Mouse (Mus musculus): ENCODE measurements around the gene Wdr24. TPM values are rescaled to one million over a fixed set of nuclear protein-coding genes. Genes with fewer than 3 reads are reported as not detected.

The Wdr24 gene
- polyA plus RNA-seq, 1 experiment from 2014 or later, result 17.0 TPM

DNA sequence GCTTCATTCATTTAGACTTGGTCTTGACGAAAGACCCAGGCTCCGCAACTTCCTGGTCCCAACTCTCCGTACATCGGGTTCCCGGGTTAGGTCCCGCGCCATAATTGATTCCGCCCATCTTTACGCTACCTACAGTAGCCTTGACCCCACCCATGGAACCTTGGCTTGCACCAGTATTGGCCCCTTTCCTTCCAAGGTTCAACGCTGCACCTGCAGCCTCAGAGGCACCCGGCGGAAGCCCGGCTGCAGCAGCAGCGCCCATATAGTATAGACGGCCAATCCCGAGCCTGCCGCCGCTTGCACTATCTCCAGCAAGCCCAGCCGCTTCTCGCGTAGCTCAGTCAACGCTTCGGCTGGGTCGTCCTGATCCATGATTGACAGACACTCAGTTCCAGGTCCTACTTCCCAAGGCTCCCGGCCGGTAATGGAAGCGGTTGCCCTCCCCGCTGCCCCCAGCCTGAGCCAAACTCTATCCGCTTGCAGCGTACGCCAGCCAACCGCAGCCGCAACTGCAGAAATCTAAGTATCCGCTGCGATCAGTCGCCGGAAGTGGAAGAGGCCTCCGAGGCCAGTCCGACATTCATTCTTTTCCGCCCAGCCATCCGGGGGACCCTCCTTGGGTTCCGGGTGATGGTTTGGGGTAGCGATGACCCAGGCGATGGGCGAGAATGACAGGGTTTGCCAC lies 31.4 kb upstream of the Wdr24 start:
- peak overlapping the region; percentile 93 for H3K4me2 ChIP-seq
- no peaks in the 10 kb centered on the region for H3K27me3 ChIP-seq (replicated peaks)
- WGBS, result under 1% methylated on average over 45 of the region's 45 CpGs
- H3K9me3 ChIP-seq (replicated peaks), result no peaks in the 10 kb centered on the region
- peak; percentile 65 for ATAC-seq (ENCODE audit: insufficient number of reproducible peaks, low FRiP score)
- peak overlapping the region; percentile 82 for H3K9ac ChIP-seq
- peaks cover 27% of the 10 kb centered on the region for H3K36me3 ChIP-seq
- H3K4me1 ChIP-seq (replicated peaks), result peaks cover 49% of the 10 kb centered on the region
- peak overlapping the region; percentile 77 for H3K4me3 ChIP-seq
- peak overlapping the region; percentile 85 for H3K27ac ChIP-seq (ENCODE audit: poor library complexity, severe bottlenecking)

DNA sequence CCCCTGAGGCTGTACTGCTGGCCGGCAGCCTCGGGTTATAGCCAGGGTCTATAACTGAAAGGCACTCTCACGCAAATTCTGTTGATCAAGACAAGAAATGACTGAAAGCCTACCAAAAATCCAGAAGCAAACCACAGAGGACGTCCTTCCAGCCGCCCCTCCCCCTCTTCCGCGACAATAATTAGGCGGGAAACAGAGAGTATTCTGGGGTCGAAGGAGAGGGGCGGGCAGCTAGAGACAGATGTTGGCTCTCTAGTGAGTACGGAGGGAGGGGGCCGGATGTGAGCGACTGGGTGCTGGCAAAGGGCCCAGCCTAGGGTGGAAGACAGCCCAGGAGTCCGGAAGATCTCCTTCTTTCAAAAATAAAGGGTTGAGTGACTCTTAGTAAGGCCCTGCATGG lies 30.8 kb upstream of the Wdr24 start, which contains the start of gene Fam173a:
Gene Fam173a (minus strand): TSS at position 287 of the 400 bp plus-strand sequence.
- WGBS, result 1% methylated on average over 14 of the region's 14 CpGs

GRCm38 (mm10) chr17:25794197-25794596 lies 29.2 kb upstream of the Wdr24 start:
- whole genome bisulfite sequencing, result 83% methylated on average over 13 of the region's 13 CpGs
- Histone ChIP-seq H3K4me3 (no peak overlapping the region), H3K36me3 (peaks cover 13% of the 10 kb centered on the region), H3K27ac (ENCODE audit: poor library complexity, severe bottlenecking) (no peak overlapping the region), H3K4me1 (replicated peaks) (peaks cover 53% of the 10 kb centered on the region), H3K4me2 (no peak overlapping the region), H3K27me3 (replicated peaks) (no peaks in the 10 kb centered on the region), H3K9me3 (replicated peaks) (no peaks in the 10 kb centered on the region), H3K9ac (no peak overlapping the region)
- ATAC-seq (ENCODE audit: insufficient number of reproducible peaks, low FRiP score), result no peak

More for the DNA sequence above, 30.8 kb upstream of the Wdr24 start, which contains the start of gene Fam173a:
- no peaks in the 10 kb centered on the region for H3K27me3 ChIP-seq (replicated peaks)
- peaks cover 53% of the 10 kb centered on the region for H3K4me1 ChIP-seq (replicated peaks)
- peak within 1 kb of the TSS; percentile 77 for H3K4me3 ChIP-seq
- ATAC-seq (ENCODE audit: insufficient number of reproducible peaks, low FRiP score), result peak; percentile 58
- peak within 1 kb of the TSS; percentile 93 for H3K4me2 ChIP-seq
- H3K27ac ChIP-seq (ENCODE audit: poor library complexity, severe bottlenecking), result peak within 1 kb of the TSS; percentile 85
- H3K9me3 ChIP-seq (replicated peaks), result no peaks in the 10 kb centered on the region
- peaks cover 24% of the 10 kb centered on the region for H3K36me3 ChIP-seq
- H3K9ac ChIP-seq, result peak within 1 kb of the TSS; percentile 82

DNA sequence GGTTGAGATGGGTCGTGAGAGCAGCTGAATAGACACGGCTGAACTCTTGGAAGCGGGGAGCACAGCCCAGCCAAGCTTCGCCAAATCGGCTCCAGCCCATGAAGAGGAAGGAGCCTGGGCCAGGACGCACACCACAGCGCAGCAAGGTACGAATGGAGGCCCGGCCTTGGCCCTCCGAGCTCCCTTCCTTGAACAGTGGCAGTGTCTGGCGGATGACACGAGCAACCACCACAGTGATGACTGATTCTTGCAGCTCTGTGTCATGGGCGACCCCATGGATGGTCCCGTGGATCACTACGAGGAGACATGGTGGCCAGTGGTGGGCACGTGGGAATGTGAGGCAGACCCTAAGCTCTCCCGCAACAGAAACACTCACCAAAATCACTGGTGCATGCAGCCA lies 28.4 kb upstream of the Wdr24 start:
- H3K36me3 ChIP-seq, result 0 out of 2 replicates have a peak, but pooled peaks cover 5% of the 10 kb centered on the region
- ATAC-seq (ENCODE audit: insufficient number of reproducible peaks, low FRiP score), result no peak
- H3K9ac ChIP-seq, result 0 out of 2 replicates have a peak overlapping the region, but pooled peaks have one; percentile 78
- H3K4me2 ChIP-seq, result peak overlapping the region; percentile 98
- no peaks in the 10 kb centered on the region for H3K9me3 ChIP-seq (replicated peaks)
- H3K27me3 ChIP-seq (replicated peaks), result no peaks in the 10 kb centered on the region
- peaks cover 53% of the 10 kb centered on the region for H3K4me1 ChIP-seq (replicated peaks)
- H3K27ac ChIP-seq (ENCODE audit: poor library complexity, severe bottlenecking), result no peak overlapping the region
- no peak overlapping the region for H3K4me3 ChIP-seq
- WGBS, result 83% methylated on average over 17 of the region's 17 CpGs

DNA sequence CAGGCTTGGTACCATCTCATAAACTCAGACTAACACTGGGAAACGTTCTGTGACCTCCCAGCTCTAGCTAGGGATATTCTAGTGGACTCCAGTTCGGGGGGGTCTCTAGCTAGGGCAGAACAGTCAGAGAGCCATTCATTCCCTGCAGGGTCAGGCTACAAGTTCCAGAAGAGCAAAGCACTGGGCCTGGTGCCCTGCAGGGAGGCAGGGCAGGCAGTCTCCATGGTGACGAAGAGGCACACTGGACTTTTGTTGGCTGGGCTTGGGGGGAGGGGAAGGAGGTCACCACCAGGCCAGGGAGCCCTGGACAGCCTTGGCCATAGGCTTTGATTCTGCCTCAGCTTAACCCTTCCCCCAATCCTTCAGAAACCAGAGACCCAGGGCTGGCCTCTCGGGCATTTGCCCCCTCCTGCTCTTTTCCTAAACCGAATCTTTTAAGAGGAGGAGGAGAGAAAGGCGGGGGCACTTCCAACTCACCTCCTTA lies 27.8 kb upstream of the Wdr24 start, which contains the start of gene AC134908.4:
Gene AC134908.4 (minus strand): TSS at position 51 of the 484 bp plus-strand sequence.
- WGBS, result 18% methylated on average over 6 of the region's 6 CpGs
- no peak for ATAC-seq (ENCODE audit: insufficient number of reproducible peaks, low FRiP score)
- H3K9ac ChIP-seq, result peak within 1 kb of the TSS; percentile 78
- peak within 1 kb of the TSS; percentile 79 for H3K4me3 ChIP-seq
- H3K36me3 ChIP-seq, result 0 out of 2 replicates have a peak, but pooled peaks cover under 1% of the 10 kb centered on the region
- H3K27ac ChIP-seq (ENCODE audit: poor library complexity, severe bottlenecking), result no peak within 1 kb of the TSS
- peak within 1 kb of the TSS; percentile 98 for H3K4me2 ChIP-seq
- no peaks in the 10 kb centered on the region for H3K9me3 ChIP-seq (replicated peaks)
- H3K27me3 ChIP-seq (replicated peaks), result no peaks in the 10 kb centered on the region
- H3K4me1 ChIP-seq (replicated peaks), result peaks cover 51% of the 10 kb centered on the region

DNA sequence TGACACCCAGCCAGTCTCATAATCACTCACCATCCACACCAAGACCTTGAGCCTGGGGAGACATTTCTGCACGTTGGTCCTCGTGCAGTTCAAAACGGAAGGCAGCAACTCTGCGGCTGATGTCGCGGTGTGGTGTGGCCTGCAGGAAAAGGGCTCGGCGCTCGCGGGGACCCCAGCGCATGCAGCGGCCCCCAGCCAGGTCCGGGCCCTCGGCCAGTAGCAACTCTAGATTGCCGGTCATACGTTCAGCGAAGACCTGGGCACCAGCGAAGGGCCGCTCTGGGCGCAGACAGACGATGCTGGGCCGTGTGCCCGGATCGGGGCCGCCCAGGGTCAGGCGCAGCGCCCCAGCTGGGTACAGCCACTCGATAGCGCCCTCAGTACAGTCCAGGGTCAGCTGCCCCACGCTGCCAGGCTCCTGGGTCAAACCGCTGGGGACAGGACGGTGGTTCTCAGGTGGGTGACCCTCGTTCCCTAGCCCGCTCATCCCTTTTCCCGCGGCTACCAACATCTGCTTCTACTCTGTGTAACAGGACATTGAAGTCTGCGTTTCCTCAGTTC lies 27.1 kb upstream of the Wdr24 start:
- peak overlapping the region; percentile 78 for H3K9ac ChIP-seq
- H3K4me2 ChIP-seq, result peak overlapping the region; percentile 98
- H3K27ac ChIP-seq (ENCODE audit: poor library complexity, severe bottlenecking), result no peak overlapping the region
- ATAC-seq (ENCODE audit: insufficient number of reproducible peaks, low FRiP score), result peak; percentile 7; the same call in 1 of the 2 replicates
- no peaks in the 10 kb centered on the region for H3K9me3 ChIP-seq (replicated peaks)
- H3K4me1 ChIP-seq (replicated peaks), result peaks cover 45% of the 10 kb centered on the region
- no peaks in the 10 kb centered on the region for H3K36me3 ChIP-seq
- peak overlapping the region; percentile 79 for H3K4me3 ChIP-seq
- H3K27me3 ChIP-seq (replicated peaks), result 0 out of 2 replicates have a peak, but pooled peaks cover under 1% of the 10 kb centered on the region
- WGBS, result 2% methylated on average over 37 of the region's 37 CpGs

GRCm38 (mm10) chr17:25796951-25797369 lies 26.5 kb upstream of the Wdr24 start, which contains the start of gene Metrn:
Gene Metrn, minus strand, starts transcription at chr17:25797136.
- H3K4me3 ChIP-seq, result peak within 1 kb of the TSS; percentile 79
- H3K9me3 ChIP-seq (replicated peaks), result no peaks in the 10 kb centered on the region
- H3K27ac ChIP-seq (ENCODE audit: poor library complexity, severe bottlenecking), result no peak within 1 kb of the TSS
- WGBS, result under 1% methylated on average over 35 of the region's 35 CpGs
- H3K9ac ChIP-seq, result peak within 1 kb of the TSS; percentile 78
- peak; percentile 82 for ATAC-seq (ENCODE audit: insufficient number of reproducible peaks, low FRiP score)
- no peaks in the 10 kb centered on the region for H3K36me3 ChIP-seq
- peaks cover 41% of the 10 kb centered on the region for H3K4me1 ChIP-seq (replicated peaks)
- H3K4me2 ChIP-seq, result peak within 1 kb of the TSS; percentile 98
- peaks cover 4% of the 10 kb centered on the region; the same call in 1 of the 2 replicates for H3K27me3 ChIP-seq (replicated peaks)

GRCm38 (mm10) chr17:25801029-25801428 lies 22.4 kb upstream of the Wdr24 start:
- WGBS, result 9% methylated on average over 6 of the region's 6 CpGs
- Histone ChIP-seq H3K27me3 (replicated peaks) (peaks cover 14% of the 10 kb centered on the region), H3K9me3 (replicated peaks) (no peaks in the 10 kb centered on the region), H3K27ac (ENCODE audit: poor library complexity, severe bottlenecking) (no peak overlapping the region), H3K4me2 (no peak overlapping the region), H3K9ac (no peak overlapping the region), H3K4me1 (replicated peaks) (peaks cover 24% of the 10 kb centered on the region), H3K36me3 (no peaks in the 10 kb centered on the region), H3K4me3 (no peak overlapping the region)
- no peak for ATAC-seq (ENCODE audit: insufficient number of reproducible peaks, low FRiP score)

DNA sequence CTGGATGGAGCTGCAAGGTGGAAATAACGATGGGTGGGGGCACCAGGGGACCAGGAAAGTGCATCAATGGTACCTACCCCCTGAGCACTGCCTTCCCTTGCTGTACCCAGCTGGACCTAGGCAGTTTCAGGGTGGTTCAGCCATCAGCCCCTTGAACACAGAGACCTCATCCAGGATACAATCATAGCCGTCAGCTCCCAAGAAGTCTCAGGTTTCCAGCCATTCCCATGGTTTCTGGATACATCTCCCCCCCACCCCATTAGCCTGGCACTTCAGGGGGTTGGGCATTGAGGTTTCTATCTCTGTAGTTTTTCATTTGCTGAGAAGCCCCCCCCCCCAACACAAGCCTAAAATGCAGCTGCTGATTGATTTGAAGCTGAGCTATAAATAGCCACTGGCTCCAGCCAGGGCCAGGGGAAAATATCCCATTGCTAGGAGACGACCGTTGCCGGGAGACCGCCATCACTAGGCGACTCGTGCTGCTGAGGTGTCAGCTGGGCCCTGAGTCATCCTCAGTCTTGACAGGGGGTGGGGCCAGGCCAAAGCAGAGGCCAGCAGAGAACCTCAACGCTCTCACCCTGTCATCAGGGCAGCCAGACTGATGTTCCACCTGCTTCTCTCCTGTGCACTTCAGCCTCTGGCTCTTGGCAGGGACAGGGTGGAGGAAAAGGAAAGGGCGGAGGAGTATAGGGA lies 20.5 kb upstream of the Wdr24 start:
- Histone ChIP-seq H3K36me3 (no peaks in the 10 kb centered on the region), H3K27ac (ENCODE audit: poor library complexity, severe bottlenecking) (0 out of 2 replicates have a peak overlapping the region, but pooled peaks have one; percentile 20), H3K4me3 (no peak overlapping the region), H3K4me2 (peak overlapping the region; percentile 48), H3K4me1 (replicated peaks) (peaks cover 15% of the 10 kb centered on the region), H3K9me3 (replicated peaks) (no peaks in the 10 kb centered on the region), H3K9ac (0 out of 2 replicates have a peak overlapping the region, but pooled peaks have one; percentile 43), H3K27me3 (replicated peaks) (peaks cover 20% of the 10 kb centered on the region)
- 10% methylated on average over 10 of the region's 10 CpGs for WGBS
- peak; percentile 83 for ATAC-seq (ENCODE audit: insufficient number of reproducible peaks, low FRiP score)

- H3K9me3 ChIP-seq (replicated peaks), result no peaks in the 10 kb centered on the region
- H3K27me3 ChIP-seq (replicated peaks), result peaks cover 53% of the 10 kb centered on the region
- no peak overlapping the region for H3K27ac ChIP-seq (ENCODE audit: poor library complexity, severe bottlenecking)
- WGBS, result 78% methylated on average over 4 of the region's 4 CpGs
- no peak overlapping the region for H3K4me3 ChIP-seq
- no peak for ATAC-seq (ENCODE audit: insufficient number of reproducible peaks, low FRiP score)
- H3K4me2 ChIP-seq, result no peak overlapping the region
- H3K36me3 ChIP-seq, result no peaks in the 10 kb centered on the region
- H3K4me1 ChIP-seq (replicated peaks), result peaks cover 23% of the 10 kb centered on the region
- no peak overlapping the region for H3K9ac ChIP-seq
Measured at GRCm38 (mm10) chr17:25806507-25806906, 16.9 kb upstream of the Wdr24 start.

Data from heart, embryonic 12.5 days (tissue).